Comparison of ENCODE assay signal across 9 mouse cellular contexts in genomic region chr12:73705097-73705690, GRCm38 (mm10).
A peak's percentile ranks its signal among the peaks of the same experiment; 100 is the strongest.
DNase-seq lines count a peak whose midpoint lies in the region; ATAC-seq lines count a peak whose summit lies in the region.
"Had no signal": no experiment of that assay in that cellular context is flagged by ENCODE, and none has a peak within 500 bp of the region (broad histone marks: within the 10 kb centered on the region; RNA-seq: fewer than 3 reads in every experiment).

No protein-coding gene starts in this region.

- H3K27me3 ChIP-seq in embryonic facial prominence, embryonic 10.5 days (replicated peaks; ENCODE audit: low read depth, poor library complexity, severe bottlenecking): no peaks in the 10 kb centered on the region
- no peaks in the 10 kb centered on the region for H3K27me3 ChIP-seq in hindbrain, embryonic 16.5 days (replicated peaks; ENCODE audit: control insufficient read depth, insufficient read depth, low read length)
- 0 out of 2 replicates have a peak, but pooled peaks cover 6% of the 10 kb centered on the region for H3K27me3 ChIP-seq in limb, embryonic 12.5 days
- peaks cover 6% of the 10 kb centered on the region for H3K27me3 ChIP-seq in neural tube, embryonic 15.5 days (replicated peaks)
- H3K27me3 ChIP-seq: stomach, embryonic 15.5 days had no signal

- no peak overlapping the region for H3K9ac ChIP-seq in hindbrain, embryonic 16.5 days (ENCODE audit: low read depth, low read length)
- no peak overlapping the region for H3K9ac ChIP-seq in limb, embryonic 12.5 days (replicated peaks)
- H3K9ac ChIP-seq in neural tube, embryonic 15.5 days (replicated peaks): no peak overlapping the region
- H3K9ac ChIP-seq: stomach, embryonic 15.5 days had no signal

- WGBS in embryonic facial prominence, embryonic 10.5 days: 50% methylated on average over 7 of the region's 7 CpGs
- WGBS in hindbrain, embryonic 16.5 days: 44% methylated on average over 7 of the region's 7 CpGs
- WGBS in limb, embryonic 12.5 days: 34% methylated on average over 7 of the region's 7 CpGs
- WGBS in neural tube, embryonic 15.5 days: 39% methylated on average over 7 of the region's 7 CpGs

- H3K27ac ChIP-seq in embryonic facial prominence, embryonic 10.5 days (replicated peaks): no peak overlapping the region
- no peak overlapping the region for H3K27ac ChIP-seq in hindbrain, embryonic 16.5 days (ENCODE audit: low read depth, low read length)
- no peak overlapping the region for H3K27ac ChIP-seq in limb, embryonic 12.5 days
- H3K27ac ChIP-seq in neural tube, embryonic 15.5 days (replicated peaks): no peak overlapping the region
- H3K27ac ChIP-seq: stomach, embryonic 15.5 days had no signal

- H3K36me3 ChIP-seq in embryonic facial prominence, embryonic 10.5 days (replicated peaks): no peaks in the 10 kb centered on the region; the same call in 1 of the 2 replicates
- no peaks in the 10 kb centered on the region for H3K36me3 ChIP-seq in hindbrain, embryonic 16.5 days (ENCODE audit: control insufficient read depth, insufficient read depth, low read length)
- H3K36me3 ChIP-seq in limb, embryonic 12.5 days: no peaks in the 10 kb centered on the region
- H3K36me3 ChIP-seq in neural tube, embryonic 15.5 days: no peaks in the 10 kb centered on the region
- H3K36me3 ChIP-seq: stomach, embryonic 15.5 days had no signal

- no peak overlapping the region for H3K4me2 ChIP-seq in hindbrain, embryonic 16.5 days (ENCODE audit: low read length)
- 0 out of 2 replicates have a peak overlapping the region, but pooled peaks have one; percentile 15 for H3K4me2 ChIP-seq in limb, embryonic 12.5 days
- H3K4me2 ChIP-seq in neural tube, embryonic 15.5 days: no peak overlapping the region
- H3K4me2 ChIP-seq: stomach, embryonic 15.5 days had no signal

- no peaks in the 10 kb centered on the region for H3K9me3 ChIP-seq in embryonic facial prominence, embryonic 10.5 days
- H3K9me3 ChIP-seq in hindbrain, embryonic 16.5 days (ENCODE audit: control insufficient read depth, low read length): no peaks in the 10 kb centered on the region
- H3K9me3 ChIP-seq in limb, embryonic 12.5 days: no peaks in the 10 kb centered on the region
- no peaks in the 10 kb centered on the region for H3K9me3 ChIP-seq in neural tube, embryonic 15.5 days (replicated peaks)
- H3K9me3 ChIP-seq: stomach, embryonic 15.5 days had no signal

- H3K4me3 ChIP-seq in embryonic facial prominence, embryonic 10.5 days: no peak overlapping the region
- no peak overlapping the region for H3K4me3 ChIP-seq in hindbrain, embryonic 16.5 days (ENCODE audit: low read length)
- H3K4me3 ChIP-seq in limb, embryonic 12.5 days (replicated peaks): no peak overlapping the region
- H3K4me3 ChIP-seq in neural tube, embryonic 15.5 days (replicated peaks): no peak overlapping the region
- H3K4me3 ChIP-seq: stomach, embryonic 15.5 days had no signal

- H3K4me1 ChIP-seq in embryonic facial prominence, embryonic 10.5 days: peaks cover 9% of the 10 kb centered on the region
- peaks cover 5% of the 10 kb centered on the region; the same call in 1 of the 2 replicates for H3K4me1 ChIP-seq in hindbrain, embryonic 16.5 days (ENCODE audit: control insufficient read depth, insufficient read depth, low read depth, low read length)
- H3K4me1 ChIP-seq in limb, embryonic 12.5 days (replicated peaks): peaks cover 8% of the 10 kb centered on the region
- peaks cover 17% of the 10 kb centered on the region for H3K4me1 ChIP-seq in neural tube, embryonic 15.5 days

- DNase-seq in gastrocnemius, adult 18-20 months (ENCODE audit: low spot score): peak; percentile 45
- no peak for DNase-seq in gastrocnemius, postnatal 25 days
- peak; percentile 37 to 50 for DNase-seq in urinary bladder, postnatal 36 days (ENCODE audit: low spot score in 2 of 2)
- no peak for DNase-seq in urinary bladder, postnatal 10 days (ENCODE audit: low spot score)
- DNase-seq in embryonic facial prominence, embryonic 10.5 days (ENCODE audit: low spot score): peak; percentile 61

- peak; percentile 63 for ATAC-seq in hindbrain, embryonic 16.5 days
- ATAC-seq in limb, embryonic 12.5 days (ENCODE audit: insufficient number of reproducible peaks, insufficient read depth, low FRiP score, low TSS enrichment, low read depth): no peak
- ATAC-seq in neural tube, embryonic 15.5 days (ENCODE audit: low FRiP score): peak; percentile 46; the same call in 1 of the 2 replicates

Comparison
In these comparisons a context has a peak if more than half of its experiments do, and no peak if none do; other contexts are left out.
1. DNase-seq: peak in gastrocnemius, adult 18-20 months (single experiment), urinary bladder, postnatal 36 days (2 of 2) and embryonic facial prominence, embryonic 10.5 days (single experiment); none in gastrocnemius, postnatal 25 days (single experiment) and urinary bladder, postnatal 10 days (single experiment).